9 mouse cellular contexts compared by ENCODE assay signal in the genomic region with DNA sequence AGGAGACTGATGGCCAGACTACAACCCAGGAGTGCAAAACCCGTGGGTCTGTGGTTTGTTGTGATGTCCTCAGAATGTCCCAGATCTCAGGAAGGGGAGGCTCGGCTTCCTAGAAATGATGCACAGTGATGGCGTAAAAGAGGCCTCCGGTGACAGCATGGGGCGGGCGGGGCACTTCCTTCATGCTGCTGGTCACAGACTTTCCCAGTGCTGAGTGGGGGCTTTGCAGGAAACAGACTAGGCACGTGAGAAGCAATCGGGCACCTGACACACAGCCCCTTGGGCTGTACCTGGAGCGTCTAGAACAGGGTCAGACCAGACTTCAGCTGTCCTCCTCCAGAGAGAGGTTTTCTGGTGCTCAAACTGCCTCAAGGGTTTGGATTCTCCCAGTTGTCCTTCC. TPM values are rescaled to one million over a fixed set of nuclear protein-coding genes. Genes with fewer than 3 reads are reported as not detected.
DNase-seq lines count a peak whose midpoint lies in the region; ATAC-seq and TF ChIP-seq lines count a peak whose summit lies in the region.
"Had no signal": no experiment of that assay in that cellular context is flagged by ENCODE, and none has a peak within 500 bp of the region (broad histone marks: within the 10 kb centered on the region; RNA-seq: fewer than 3 reads in every experiment).

No protein-coding gene starts in this region.

- WGBS in kidney, adult 2 months: 62% methylated on average over 9 of the region's 9 CpGs
- WGBS in kidney, embryonic 15.5 days: 57% methylated on average over 9 of the region's 9 CpGs
- 56% methylated on average over 9 of the region's 9 CpGs for WGBS in intestine, embryonic 15.5 days
- WGBS in forebrain, embryonic 12.5 days: 69% methylated on average over 9 of the region's 9 CpGs

- no peaks in the 10 kb centered on the region for H3K27me3 ChIP-seq in kidney, adult 2 months (replicated peaks; ENCODE audit: control insufficient read depth, insufficient read depth, low read length)
- H3K27me3 ChIP-seq in kidney, embryonic 15.5 days: no peaks in the 10 kb centered on the region
- no peaks in the 10 kb centered on the region for H3K27me3 ChIP-seq in intestine, embryonic 15.5 days (replicated peaks)
- no peaks in the 10 kb centered on the region for H3K27me3 ChIP-seq in forebrain, embryonic 12.5 days
- H3K27me3 ChIP-seq: embryonic facial prominence, embryonic 15.5 days had no signal

- no peak for TF ChIP-seq POLR2A in kidney, adult 2 months (IDR thresholded peaks at IDR 0.05; ENCODE audit: low read depth, low read length)

- no peak overlapping the region for H3K9ac ChIP-seq in kidney, embryonic 15.5 days
- H3K9ac ChIP-seq in intestine, embryonic 15.5 days: no peak overlapping the region; the same call in 1 of the 2 replicates
- H3K9ac ChIP-seq in forebrain, embryonic 12.5 days: no peak overlapping the region
- H3K9ac ChIP-seq: embryonic facial prominence, embryonic 15.5 days had no signal

- no peak for TF ChIP-seq CTCF in kidney, adult 2 months (conservative IDR thresholded peaks at IDR 0.05; ENCODE audit: insufficient read depth, insufficient read length, low read depth, low read length)

- no peak for ATAC-seq in kidney, embryonic 15.5 days (replicated peaks; ENCODE audit: low FRiP score)
- ATAC-seq in activated CD4-positive, CD25-positive, alpha-beta regulatory T cell, adult 4 months: peak; percentile 90
- ATAC-seq in intestine, embryonic 15.5 days: 0 out of 2 replicates have a peak, but pooled peaks have one; percentile 31
- peak; percentile 60 for ATAC-seq in monocyte, adult 5-6 weeks (replicated peaks; ENCODE audit: insufficient number of reproducible peaks, low FRiP score, low TSS enrichment, poor library complexity, severe bottlenecking)
- no peak for ATAC-seq in forebrain, embryonic 12.5 days (ENCODE audit: low FRiP score)

- no peak overlapping the region for H3K4me2 ChIP-seq in kidney, embryonic 15.5 days
- H3K4me2 ChIP-seq in intestine, embryonic 15.5 days (replicated peaks): no peak overlapping the region
- H3K4me2 ChIP-seq in forebrain, embryonic 12.5 days: no peak overlapping the region
- H3K4me2 ChIP-seq: embryonic facial prominence, embryonic 15.5 days had no signal

- DNase-seq in kidney, adult 2 months: peak; percentile 30
- DNase-seq in urinary bladder, postnatal 14 days (ENCODE audit: low spot score): no peak
- DNase-seq in right cerebral cortex, postnatal 10 days (ENCODE audit: low spot score in 2 of 2): no peak

- no peak overlapping the region for H3K27ac ChIP-seq in kidney, adult 2 months (ENCODE audit: insufficient read depth, low read depth, low read length)
- no peak overlapping the region for H3K27ac ChIP-seq in kidney, embryonic 15.5 days
- no peak overlapping the region for H3K27ac ChIP-seq in intestine, embryonic 15.5 days
- H3K27ac ChIP-seq in forebrain, embryonic 12.5 days: no peak overlapping the region

- no peaks in the 10 kb centered on the region for H3K36me3 ChIP-seq in kidney, adult 2 months (ENCODE audit: control insufficient read depth, insufficient read depth, low read length)
- peaks cover 12% of the 10 kb centered on the region for H3K36me3 ChIP-seq in kidney, embryonic 15.5 days
- H3K36me3 ChIP-seq in intestine, embryonic 15.5 days: 0 out of 2 replicates have a peak, but pooled peaks cover 2% of the 10 kb centered on the region
- H3K36me3 ChIP-seq in forebrain, embryonic 12.5 days (replicated peaks): 0 out of 2 replicates have a peak, but pooled peaks cover under 1% of the 10 kb centered on the region

- no peaks in the 10 kb centered on the region for H3K9me3 ChIP-seq in kidney, embryonic 15.5 days (replicated peaks)
- H3K9me3 ChIP-seq in intestine, embryonic 15.5 days: no peaks in the 10 kb centered on the region
- H3K9me3 ChIP-seq in forebrain, embryonic 12.5 days: no peaks in the 10 kb centered on the region
- H3K9me3 ChIP-seq: embryonic facial prominence, embryonic 15.5 days had no signal

- H3K4me1 ChIP-seq in kidney, adult 2 months (ENCODE audit: control insufficient read depth, insufficient read depth, low read length): no peaks in the 10 kb centered on the region
- peaks cover 15% of the 10 kb centered on the region for H3K4me1 ChIP-seq in kidney, embryonic 15.5 days
- H3K4me1 ChIP-seq in intestine, embryonic 15.5 days (replicated peaks): peaks cover 15% of the 10 kb centered on the region; the same call in 1 of the 2 replicates
- H3K4me1 ChIP-seq in forebrain, embryonic 12.5 days: no peaks in the 10 kb centered on the region; the same call in 1 of the 2 replicates

- no peak overlapping the region for H3K4me3 ChIP-seq in kidney, adult 2 months (ENCODE audit: insufficient read depth, low read depth, low read length)
- no peak overlapping the region for H3K4me3 ChIP-seq in kidney, embryonic 15.5 days (replicated peaks)
- H3K4me3 ChIP-seq in intestine, embryonic 15.5 days (replicated peaks): no peak overlapping the region
- H3K4me3 ChIP-seq in forebrain, embryonic 12.5 days (replicated peaks): no peak overlapping the region
- H3K4me3 ChIP-seq: embryonic facial prominence, embryonic 15.5 days had no signal

RNA-seq across cellular contexts. Expression of gene Pcbp1, which starts 44.7 kb away (rescaled TPM):
- 165 and 166 TPM in 2 replicates for polyA plus RNA-seq in kidney, adult 2 months (2012; rRNA removed)
- 488 and 506 TPM in 2 replicates for polyA plus RNA-seq in kidney, embryonic 15.5 days (2015; fragmentation: Nextera tagmentation; extraction: Ambion mirVana)
- 10 to 100 TPM; 35.3 to 39.2 TPM for polyA plus RNA-seq in activated CD4-positive, CD25-positive, alpha-beta regulatory T cell, adult 4 months (2017; shearing (Covaris generic))
- polyA plus RNA-seq in intestine, embryonic 15.5 days (2015; fragmentation: Nextera tagmentation; extraction: Ambion mirVana): 508 and 561 TPM in 2 replicates
- total RNA-seq in monocyte, adult 5-6 weeks (2017): 36.4 to 57.1 TPM (median 52.3 TPM) in 3 replicates
- 497 and 562 TPM in 2 replicates for polyA plus RNA-seq in forebrain, embryonic 12.5 days (2016; fragmentation: Nextera tagmentation; extraction: Ambion mirVana)

RNA-seq across cellular contexts. Expression of gene Asprv1, which starts 57.1 kb away (rescaled TPM):
- 0.10 and 0.33 TPM in 2 replicates for polyA plus RNA-seq in kidney, adult 2 months (2012; rRNA removed)
- 2.6 and 4.5 TPM in 2 replicates for polyA plus RNA-seq in kidney, embryonic 15.5 days (2015; fragmentation: Nextera tagmentation; extraction: Ambion mirVana)
- polyA plus RNA-seq in activated CD4-positive, CD25-positive, alpha-beta regulatory T cell, adult 4 months (2017; shearing (Covaris generic)): under 1 TPM; 0.29 to 0.31 TPM
- 0.66 and 1.2 TPM in 2 replicates for polyA plus RNA-seq in intestine, embryonic 15.5 days (2015; fragmentation: Nextera tagmentation; extraction: Ambion mirVana)
- 0.29 to 0.96 TPM in 2 of 3 replicates, not detected in the other for total RNA-seq in monocyte, adult 5-6 weeks (2017)
- polyA plus RNA-seq in forebrain, embryonic 12.5 days (2016; fragmentation: Nextera tagmentation; extraction: Ambion mirVana): 0.52 and 0.87 TPM in 2 replicates

Comparison
In these comparisons a context has a peak if more than half of its experiments do, and no peak if none do; other contexts are left out.
1. ATAC-seq: peak in activated CD4-positive, CD25-positive, alpha-beta regulatory T cell, adult 4 months (single experiment), intestine, embryonic 15.5 days (single experiment) and monocyte, adult 5-6 weeks (single experiment); none in kidney, embryonic 15.5 days (single experiment) and forebrain, embryonic 12.5 days (single experiment).